Mouse (Mus musculus): ENCODE data around the gene Tmem86b. TPM values are rescaled to one million over a fixed set of nuclear protein-coding genes. Genes with fewer than 3 reads are reported as not detected.
A peak's percentile ranks its signal among the peaks of the same experiment; 100 is the strongest.

Tmem86b gene
- total and polyA plus RNA-seq, 3 experiments = 4.3 to 10.6 (median 5.9) TPM

- no peak for TF ChIP-seq ZMIZ1 (IDR thresholded peaks at IDR 0.05; ENCODE audit: low read depth, low read length)
- no peak for TF ChIP-seq JUND (conservative IDR thresholded peaks at IDR 0.05; ENCODE audit: low read depth, low read length)
- no peak for TF ChIP-seq PAX5 (IDR thresholded peaks at IDR 0.05; ENCODE audit: low read length)
- TF ChIP-seq UBTF (IDR thresholded peaks at IDR 0.05; ENCODE audit: low read depth, low read length) = no peak; the same call in 1 of the 2 replicates
- TF ChIP-seq JUN (IDR thresholded peaks at IDR 0.05; ENCODE audit: insufficient read depth, low read depth, low read length) = no peak
- TF ChIP-seq NRF1 (IDR thresholded peaks at IDR 0.05; ENCODE audit: low read depth, low read length) = no peak
- TF ChIP-seq ZKSCAN1 (IDR thresholded peaks at IDR 0.05; ENCODE audit: borderline replicate concordance, low read depth, low read length) = no peak
- TF ChIP-seq SIN3A (IDR thresholded peaks at IDR 0.05; ENCODE audit: low read length) = peak; percentile 18; the same call in 1 of the 2 replicates
- TF ChIP-seq MXI1 (IDR thresholded peaks at IDR 0.05; ENCODE audit: low read depth, low read length) = no peak; the same call in 1 of the 2 replicates
- TF ChIP-seq MAX (IDR thresholded peaks at IDR 0.05; ENCODE audit: low read length) = no peak
- no peak for TF ChIP-seq RCOR1 (conservative IDR thresholded peaks at IDR 0.05; ENCODE audit: low read depth, low read length)
Observed at GRCm38 (mm10) chr7:4653780-4654179, 22.6 kb upstream of the Tmem86b start (continued).

- Histone ChIP-seq H3K36me3 (replicated peaks in 1 of 2; ENCODE audit: control insufficient read depth in 1 of 2, insufficient read depth in 1 of 2, low read length in 1 of 2) (peaks cover 13 to 33% of the 10 kb centered on the region in 2 experiments), H3K4me2 (ENCODE audit: insufficient read depth, low read depth, poor library complexity, severe bottlenecking) (peak overlapping the region; percentile 90), H3K4me1 (ENCODE audit: control insufficient read depth in 1 of 2, insufficient read depth in 2 of 2) (peaks cover 21 to 61% of the 10 kb centered on the region in 2 experiments), H3K9me3 (replicated peaks; ENCODE audit: low read length) (no peaks in the 10 kb centered on the region), H3K4me3 (replicated peaks in 1 of 3; ENCODE audit: low read depth in 2 of 3, low read length in 2 of 3, poor library complexity in 1 of 3) (peak overlapping the region; percentile 8 to 50 (median 40)), H3K9ac (ENCODE audit: insufficient read depth, low read depth) (peak overlapping the region; percentile 75; the same call in 1 of the 2 replicates), H3K27ac (ENCODE audit: insufficient read depth, low read depth) (peak overlapping the region; percentile 78), H3K79me2 (replicated peaks; ENCODE audit: control insufficient read depth, extremely low read depth, insufficient read depth, poor library complexity, severe bottlenecking) (peaks cover 72% of the 10 kb centered on the region), H3K27me3 (replicated peaks) (no peaks in the 10 kb centered on the region)
- dilution Hi-C loops (cut with MboI; ENCODE audit: extremely low pct_ligation_motif_present, extremely low pct_unique_long_range_greater_than_20kb, low sequenced_read_pairs) (no loop called here), in situ Hi-C loops (cut with MboI; ENCODE audit: low pct_ligation_motif_present, low pct_unique_long_range_greater_than_20kb, low sequenced_read_pairs) (no loop called here)
- peak; percentile 55 for DNase-seq (ENCODE audit: extremely low read depth)
- TF ChIP-seq POLR2A (IDR thresholded peaks at IDR 0.05; ENCODE audit: low read depth, low read length) = 0 out of 2 replicates have a peak, but pooled peaks have one; percentile 10
- no peak for TF ChIP-seq MEF2A (IDR thresholded peaks at IDR 0.05; ENCODE audit: borderline replicate concordance, low read depth, low read length)
- TF ChIP-seq IRF4 (IDR thresholded peaks at IDR 0.05; ENCODE audit: low read depth, low read length) = peak; percentile 22; the same call in 1 of the 2 replicates
- TF ChIP-seq MXI1 (IDR thresholded peaks at IDR 0.05; ENCODE audit: low read depth, low read length) = peak; percentile 49
- no peak for TF ChIP-seq POLR2AphosphoS2 (IDR thresholded peaks at IDR 0.05; ENCODE audit: low read depth, low read length)
- peak; percentile 44; the same call in 1 of the 2 replicates for TF ChIP-seq EP300 (IDR thresholded peaks at IDR 0.05; ENCODE audit: low read length)
- TF ChIP-seq NELFE (IDR thresholded peaks at IDR 0.05; ENCODE audit: low read depth, low read length) = no peak
Observed at GRCm38 (mm10) chr7:4653351-4653750, 22.1 kb upstream of the Tmem86b start.

- in situ Hi-C loops (cut with MboI; ENCODE audit: low pct_ligation_motif_present, low pct_unique_long_range_greater_than_20kb, low sequenced_read_pairs) = no loop called here
- dilution Hi-C loops (cut with MboI; ENCODE audit: extremely low pct_ligation_motif_present, extremely low pct_unique_long_range_greater_than_20kb, low sequenced_read_pairs) = no loop called here
- Histone ChIP-seq H3K4me3 (replicated peaks in 1 of 3; ENCODE audit: low read depth in 2 of 3, low read length in 2 of 3, poor library complexity in 1 of 3) (peak overlapping the region in 1 of 3 experiments; percentile 40), H3K27ac (ENCODE audit: insufficient read depth, low read depth) (peak overlapping the region; percentile 35), H3K9me3 (replicated peaks; ENCODE audit: low read length) (no peaks in the 10 kb centered on the region), H3K36me3 (replicated peaks in 1 of 2; ENCODE audit: control insufficient read depth in 1 of 2, insufficient read depth in 1 of 2, low read length in 1 of 2) (peaks cover 13 to 39% of the 10 kb centered on the region in 2 experiments), H3K4me1 (ENCODE audit: control insufficient read depth in 1 of 2, insufficient read depth in 2 of 2) (peaks cover 21 to 67% of the 10 kb centered on the region in 2 experiments), H3K79me2 (replicated peaks; ENCODE audit: control insufficient read depth, extremely low read depth, insufficient read depth, poor library complexity, severe bottlenecking) (peaks cover 72% of the 10 kb centered on the region), H3K9ac (ENCODE audit: insufficient read depth, low read depth) (peak overlapping the region; percentile 75; the same call in 1 of the 2 replicates), H3K4me2 (ENCODE audit: insufficient read depth, low read depth, poor library complexity, severe bottlenecking) (peak overlapping the region; percentile 90), H3K27me3 (replicated peaks) (no peaks in the 10 kb centered on the region)
- no peak for DNase-seq (ENCODE audit: extremely low read depth)
- TF ChIP-seq PAX5 (IDR thresholded peaks at IDR 0.05; ENCODE audit: low read length) (no peak), RCOR1 (conservative IDR thresholded peaks at IDR 0.05; ENCODE audit: low read depth, low read length) (no peak), ETS1 (conservative IDR thresholded peaks at IDR 0.05; ENCODE audit: low read depth, low read length) (no peak), KAT2A (IDR thresholded peaks at IDR 0.05; ENCODE audit: insufficient replicate concordance, low read length) (no peak), CHD2 (IDR thresholded peaks at IDR 0.05; ENCODE audit: low read length) (no peak), NELFE (IDR thresholded peaks at IDR 0.05; ENCODE audit: low read depth, low read length) (no peak), JUN (IDR thresholded peaks at IDR 0.05; ENCODE audit: insufficient read depth, low read depth, low read length) (no peak), IRF4 (IDR thresholded peaks at IDR 0.05; ENCODE audit: low read depth, low read length) (no peak), MXI1 (IDR thresholded peaks at IDR 0.05; ENCODE audit: low read depth, low read length) (peak; percentile 3; the same call in 1 of the 2 replicates), SMC3 (IDR thresholded peaks at IDR 0.05; ENCODE audit: low read depth, low read length) (no peak), ELF1 (IDR thresholded peaks at IDR 0.05; ENCODE audit: low read depth, low read length) (no peak), CTCF (conservative IDR thresholded peaks at IDR 0.05 in 1 of 2, IDR thresholded peaks at IDR 0.05 in 1 of 2; ENCODE audit: low read depth in 2 of 2, low read length in 2 of 2) (no peak), ZNF384 (IDR thresholded peaks at IDR 0.05; ENCODE audit: low read depth, low read length) (0 out of 2 replicates have a peak, but pooled peaks have one; percentile 6), USF2 (conservative IDR thresholded peaks at IDR 0.05; ENCODE audit: low read depth, low read length) (no peak), TBP (conservative IDR thresholded peaks at IDR 0.05; ENCODE audit: low read depth, low read length) (no peak), NRF1 (IDR thresholded peaks at IDR 0.05; ENCODE audit: low read depth, low read length) (no peak), MAX (IDR thresholded peaks at IDR 0.05; ENCODE audit: low read length) (no peak), HCFC1 (IDR thresholded peaks at IDR 0.05; ENCODE audit: low read depth, low read length) (no peak), SIN3A (IDR thresholded peaks at IDR 0.05; ENCODE audit: low read length) (peak; percentile 73; the same call in 1 of the 2 replicates), JUND (conservative IDR thresholded peaks at IDR 0.05; ENCODE audit: low read depth, low read length) (no peak), ZKSCAN1 (IDR thresholded peaks at IDR 0.05; ENCODE audit: borderline replicate concordance, low read depth, low read length) (no peak), ZMIZ1 (IDR thresholded peaks at IDR 0.05; ENCODE audit: low read depth, low read length) (no peak), MAZ (IDR thresholded peaks at IDR 0.05; ENCODE audit: low read depth, low read length) (no peak)
Observed at GRCm38 (mm10) chr7:4652726-4653125, 21.5 kb upstream of the Tmem86b start.

Measured in CH12.LX (cell line).